Mouse (Mus musculus) brown adipose tissue, adult 24 weeks (tissue): ENCODE data around the gene Pcca. TPM values are rescaled to one million over a fixed set of nuclear protein-coding genes. Genes with fewer than 3 reads are reported as not detected.

Experiments used
- H3K27ac ChIP-seq: fragments of 200-500 bp; replicated peaks from 2 replicates; pipeline ENCODE4 v1.5.1; 2012; ENCODE audit warnings: low read depth, mild to moderate bottlenecking, low read length
- H3K4me1 ChIP-seq: fragments of 200-500 bp; 2 replicates; pipeline ENCODE4 v1.6.1; 2012; ENCODE audit warnings: low read length, mixed read lengths; ENCODE audit not compliant: control insufficient read depth, insufficient read depth, insufficient read length
- H3K4me3 ChIP-seq: fragments of 200-500 bp; 2 replicates; pipeline ENCODE4 v1.5.1; 2012; ENCODE audit warnings: low read depth, mild to moderate bottlenecking, low read length, moderate library complexity; ENCODE audit not compliant: insufficient read depth
- polyA plus RNA-seq: library from polyadenylated mRNA; stranded (reverse); fragments of >200 nt; gene quantifications from 2 replicates; pipeline ENCODE4 v1.2.4, GENCODE M21; 2012; ENCODE audit not compliant: missing spikeins, insufficient read depth, insufficient read length

Pcca gene
- polyA plus RNA-seq, 1 experiment: 349 TPM

DNA sequence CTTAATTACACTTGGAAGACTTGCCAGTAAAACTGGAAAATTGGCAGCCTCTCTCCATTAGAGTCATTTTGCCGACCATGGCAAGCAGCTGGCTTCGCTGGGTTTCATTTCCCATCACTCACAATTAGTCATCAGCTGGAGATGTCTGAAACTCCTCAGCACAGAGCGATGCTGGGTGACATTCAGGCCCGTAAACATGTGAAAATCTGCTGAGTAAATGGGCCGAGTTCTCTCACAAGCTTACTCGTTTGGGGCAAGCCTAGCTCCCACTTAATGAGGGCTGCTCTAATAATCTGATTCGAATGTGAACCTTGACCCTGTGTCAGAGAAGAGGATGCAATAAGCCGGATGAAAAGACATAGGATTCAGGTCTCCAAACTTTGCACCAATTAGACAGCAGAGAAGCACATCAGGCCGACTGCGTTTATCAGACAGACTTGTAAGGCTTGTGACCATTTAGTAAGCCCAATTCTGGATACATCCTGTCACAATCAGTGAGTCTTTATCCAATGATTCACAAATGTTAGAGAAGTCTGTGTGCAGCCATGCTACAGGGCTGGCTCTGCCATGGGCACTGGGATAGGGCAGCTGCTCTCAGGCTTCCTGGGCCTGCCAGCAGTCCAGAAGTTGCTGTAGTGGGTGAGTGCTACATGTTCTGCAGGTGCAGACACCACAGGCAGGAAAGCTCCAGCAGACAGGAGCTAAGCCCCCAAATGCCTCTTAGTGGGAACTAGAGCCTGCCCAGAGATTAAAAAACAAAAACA lies 349.9 kb downstream of the Pcca start:
- no peak overlapping the region for H3K27ac ChIP-seq

DNA sequence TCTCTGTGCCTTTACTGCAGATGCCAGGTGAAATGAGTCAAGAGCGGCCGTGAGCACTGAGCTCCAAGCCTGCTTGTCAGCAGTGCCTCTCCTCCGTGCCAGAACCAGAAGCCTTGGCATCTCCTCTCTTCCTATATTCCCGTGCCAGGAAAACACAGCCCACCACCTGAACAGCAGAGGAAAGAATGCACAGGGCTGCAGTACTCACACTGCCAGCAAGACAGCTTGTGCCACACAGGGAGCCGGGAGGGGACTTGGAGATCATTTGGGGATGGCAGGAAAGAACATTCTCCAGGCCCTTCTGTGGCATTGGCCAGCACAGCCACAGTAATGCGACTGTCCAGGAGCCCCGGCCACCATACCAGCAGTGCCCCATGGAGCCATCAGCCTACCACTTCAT lies 351.8 kb downstream of the Pcca start:
- no peak overlapping the region for H3K27ac ChIP-seq
- no peaks in the 10 kb centered on the region for H3K4me1 ChIP-seq
- no peak overlapping the region for H3K4me3 ChIP-seq

More for the DNA sequence above, 349.9 kb downstream of the Pcca start:
- H3K4me3 ChIP-seq: no peak overlapping the region
- no peaks in the 10 kb centered on the region for H3K4me1 ChIP-seq

DNA sequence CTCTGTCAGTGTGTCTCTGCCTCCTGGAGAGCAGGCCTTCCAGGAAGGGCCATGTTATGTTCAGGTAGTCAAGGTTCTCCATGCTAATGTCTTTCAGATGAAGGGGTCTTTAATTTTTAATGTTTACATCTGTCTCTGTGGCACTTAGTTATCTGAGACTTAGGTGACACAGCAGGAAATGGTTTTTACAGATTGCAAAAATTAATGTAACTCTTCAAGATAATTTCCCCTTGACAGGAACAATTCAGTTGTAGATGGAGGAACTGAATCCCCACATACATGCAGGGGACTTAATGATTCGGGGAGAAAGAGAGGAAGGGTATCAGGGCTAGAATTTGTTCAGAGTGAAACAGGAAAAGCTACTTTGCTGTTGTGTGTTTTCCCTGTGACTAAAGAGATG lies 353.2 kb downstream of the Pcca start:
- no peak overlapping the region for H3K4me3 ChIP-seq
- H3K27ac ChIP-seq: no peak overlapping the region
- H3K4me1 ChIP-seq: no peaks in the 10 kb centered on the region

DNA sequence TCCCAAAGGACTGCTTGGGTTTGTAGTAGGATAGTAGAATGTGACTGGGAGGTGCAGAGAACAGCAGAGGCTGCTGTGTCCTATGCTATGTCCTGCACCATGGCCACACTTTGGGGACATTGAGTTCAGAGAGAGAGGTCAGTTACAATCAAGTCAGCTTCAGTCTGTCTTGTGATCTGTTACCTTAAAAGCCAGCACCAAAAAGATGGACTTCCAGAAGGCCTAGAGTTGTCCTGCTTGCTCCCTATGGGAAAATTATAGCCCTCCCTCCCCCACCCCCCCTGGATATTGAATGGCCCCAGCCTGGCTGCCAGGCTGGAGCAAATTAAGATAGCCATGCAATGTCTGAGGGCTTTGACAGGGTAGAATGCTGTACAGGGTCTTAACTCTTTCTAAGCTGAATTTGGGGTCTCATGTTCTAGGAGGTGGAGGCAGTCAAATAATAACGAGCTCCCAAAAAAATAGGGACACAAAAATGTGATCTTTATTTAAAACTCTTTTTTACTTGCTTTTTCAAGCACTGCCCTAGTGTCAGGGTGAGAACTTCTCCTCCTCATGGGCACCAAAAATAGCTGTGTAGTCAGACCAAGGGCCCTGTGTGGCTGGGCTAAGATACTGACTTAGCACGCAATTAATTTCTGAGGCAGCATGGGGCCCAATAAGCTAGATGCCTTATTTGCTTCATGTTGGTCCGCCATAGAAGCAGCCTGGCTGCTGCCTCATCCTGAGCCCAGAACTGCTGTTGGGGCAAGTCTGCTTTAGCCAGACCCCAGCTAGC lies 353.8 kb downstream of the Pcca start:
- Histone ChIP-seq H3K4me3 (no peak overlapping the region), H3K27ac (no peak overlapping the region), H3K4me1 (no peaks in the 10 kb centered on the region)

DNA sequence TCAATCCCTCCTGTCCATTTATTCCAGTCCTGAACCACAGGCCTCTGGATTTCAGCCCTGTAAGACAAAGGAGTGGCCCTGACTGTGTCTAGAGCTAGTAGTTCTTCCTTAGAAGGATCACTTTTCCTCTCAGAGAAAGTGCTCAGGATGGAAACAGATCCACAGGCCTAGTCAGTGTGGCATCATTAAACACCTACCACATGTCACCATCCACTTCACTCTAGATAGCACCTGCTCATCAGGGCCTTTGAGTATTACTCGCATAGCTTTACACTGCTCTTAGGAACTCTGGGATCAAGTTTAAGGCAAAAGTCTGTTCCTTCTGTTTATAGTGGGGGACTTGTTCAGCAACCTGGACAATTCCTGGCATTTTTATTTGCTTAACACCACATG lies 354.4 kb downstream of the Pcca start:
- Histone ChIP-seq H3K4me3 (no peak overlapping the region), H3K4me1 (no peaks in the 10 kb centered on the region), H3K27ac (no peak overlapping the region)

DNA sequence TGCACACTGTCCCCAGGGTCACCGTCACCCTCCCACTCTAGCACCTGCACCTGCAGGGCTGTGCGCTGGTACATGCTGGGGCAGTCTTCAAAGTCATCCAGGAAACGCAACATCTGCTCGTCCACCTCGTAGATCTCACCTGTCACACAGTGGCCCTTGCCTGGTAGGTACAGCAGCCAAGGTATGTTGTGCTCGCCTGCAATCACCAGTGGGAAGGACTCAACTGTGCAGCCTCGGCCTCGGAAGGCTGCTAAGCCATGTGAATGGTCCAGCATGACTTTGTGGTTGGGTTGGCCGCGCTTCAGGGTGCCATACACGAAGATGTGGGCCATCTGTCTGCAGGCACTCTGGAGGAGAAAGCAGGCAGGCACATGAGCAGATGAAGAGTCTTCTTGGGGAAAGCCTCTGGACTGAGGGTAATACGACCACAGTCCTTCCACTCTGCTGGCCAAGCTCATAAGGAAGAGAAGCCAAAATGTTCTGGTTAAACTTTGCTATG lies 357.4 kb downstream of the Pcca start:
- no peak overlapping the region for H3K27ac ChIP-seq
- peaks cover 2% of the 10 kb centered on the region; the same call in 1 of the 2 replicates for H3K4me1 ChIP-seq
- H3K4me3 ChIP-seq: no peak overlapping the region

DNA sequence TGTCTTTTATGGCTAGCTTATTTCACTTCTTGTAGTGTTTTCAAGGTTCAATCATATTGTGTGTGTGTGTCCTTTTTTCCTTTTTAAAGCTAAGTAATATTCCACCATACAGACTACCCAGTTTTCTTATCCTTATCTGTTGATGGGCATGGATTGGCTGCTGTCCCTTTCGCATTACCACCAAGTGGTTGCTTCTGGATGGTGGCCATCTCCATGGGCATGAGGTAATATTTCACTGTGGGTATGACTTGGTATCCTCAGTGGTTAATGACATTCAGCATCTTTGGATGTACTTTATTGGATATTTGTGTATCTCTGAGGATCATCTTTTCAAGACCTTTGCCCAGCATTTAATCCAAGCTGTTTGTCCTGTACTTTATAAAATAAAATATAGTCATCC lies 362.0 kb downstream of the Pcca start:
- H3K4me1 ChIP-seq: peaks cover 2% of the 10 kb centered on the region; the same call in 1 of the 2 replicates
- H3K27ac ChIP-seq: no peak overlapping the region
- H3K4me3 ChIP-seq: no peak overlapping the region

DNA sequence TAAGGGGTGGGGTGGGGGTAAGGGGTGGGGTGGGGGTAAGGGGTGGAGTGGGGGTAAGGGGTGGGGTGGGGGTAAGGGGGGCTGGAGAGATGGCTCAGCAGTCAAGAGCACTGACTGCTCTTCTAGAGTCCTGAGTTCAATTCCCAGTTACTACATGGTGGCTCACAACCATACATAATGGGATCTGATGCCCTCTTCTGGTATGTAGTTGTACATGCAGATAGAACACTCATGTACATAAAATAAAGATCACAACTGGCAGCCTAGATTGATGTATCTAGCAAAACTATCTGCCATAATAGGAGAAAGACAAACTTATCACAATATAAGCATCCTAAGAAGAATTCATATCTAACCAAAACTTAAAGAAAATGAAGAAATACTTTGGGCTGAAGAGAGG lies 364.4 kb downstream of the Pcca start:
- Histone ChIP-seq H3K27ac (no peak overlapping the region), H3K4me1 (peaks cover 4% of the 10 kb centered on the region), H3K4me3 (no peak overlapping the region)

DNA sequence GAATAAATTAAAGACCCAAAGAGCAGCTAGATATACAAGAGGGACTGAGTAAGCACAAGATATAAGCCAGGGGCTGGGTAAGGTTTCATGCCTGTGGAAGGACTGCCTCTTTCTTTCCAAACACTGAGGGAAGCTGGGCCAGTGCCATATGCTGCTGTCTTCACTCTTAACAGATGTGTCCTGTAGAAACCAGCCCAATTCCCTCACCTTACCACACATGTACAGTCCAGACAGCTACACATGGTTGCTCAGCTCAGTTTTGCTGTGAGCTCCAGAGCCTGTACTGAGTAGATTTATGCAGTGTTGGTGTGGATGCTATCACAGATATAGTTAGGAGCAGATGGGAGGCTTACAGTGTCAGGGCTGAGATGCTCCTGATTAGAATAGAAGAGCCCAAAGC lies 366.6 kb downstream of the Pcca start:
- H3K27ac ChIP-seq: no peak overlapping the region
- no peak overlapping the region for H3K4me3 ChIP-seq

DNA sequence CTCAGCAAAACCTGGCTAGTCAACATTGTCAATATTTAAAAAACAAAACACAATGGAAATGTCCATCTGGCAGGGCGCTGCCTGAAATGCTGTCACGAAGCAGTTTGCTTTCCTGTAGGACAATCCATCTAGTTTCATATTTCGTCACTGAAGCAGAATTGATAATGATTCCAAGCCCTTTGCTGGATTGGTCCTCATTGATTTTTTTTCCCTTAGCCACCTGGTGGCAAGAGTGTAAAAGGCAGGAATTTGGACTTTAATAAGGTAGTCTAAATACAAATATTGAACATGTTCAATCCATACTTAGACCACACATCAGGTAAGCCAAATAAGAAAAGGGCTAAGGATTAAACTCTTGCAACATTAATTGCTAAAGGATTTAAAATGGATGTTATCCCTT lies 367.1 kb downstream of the Pcca start:
- Histone ChIP-seq H3K4me3 (no peak overlapping the region), H3K27ac (no peak overlapping the region), H3K4me1 (peaks cover 2% of the 10 kb centered on the region; the same call in 1 of the 2 replicates)

More for the DNA sequence above, 366.6 kb downstream of the Pcca start:
- peaks cover 2% of the 10 kb centered on the region; the same call in 1 of the 2 replicates for H3K4me1 ChIP-seq

DNA sequence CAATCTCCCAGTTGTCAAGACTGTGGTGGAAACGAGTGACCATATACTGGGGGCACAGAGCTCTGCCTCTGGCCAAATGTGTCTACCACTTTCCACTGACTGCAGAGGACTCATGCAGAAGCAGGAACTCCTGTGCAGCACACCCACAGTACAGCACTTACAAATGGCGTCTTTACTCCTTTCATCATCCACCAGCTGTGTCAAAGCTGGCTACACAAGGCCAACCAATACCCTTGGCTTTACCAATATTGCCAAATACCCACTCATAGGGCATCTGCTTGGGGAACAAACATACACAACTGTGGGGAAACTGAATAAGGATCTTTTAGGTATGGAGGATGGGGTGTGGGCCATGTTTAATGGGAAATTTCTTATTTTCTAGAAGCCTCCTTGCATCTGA lies 367.6 kb downstream of the Pcca start:
- Histone ChIP-seq H3K27ac (no peak overlapping the region), H3K4me1 (peaks cover 2% of the 10 kb centered on the region; the same call in 1 of the 2 replicates), H3K4me3 (no peak overlapping the region)

DNA sequence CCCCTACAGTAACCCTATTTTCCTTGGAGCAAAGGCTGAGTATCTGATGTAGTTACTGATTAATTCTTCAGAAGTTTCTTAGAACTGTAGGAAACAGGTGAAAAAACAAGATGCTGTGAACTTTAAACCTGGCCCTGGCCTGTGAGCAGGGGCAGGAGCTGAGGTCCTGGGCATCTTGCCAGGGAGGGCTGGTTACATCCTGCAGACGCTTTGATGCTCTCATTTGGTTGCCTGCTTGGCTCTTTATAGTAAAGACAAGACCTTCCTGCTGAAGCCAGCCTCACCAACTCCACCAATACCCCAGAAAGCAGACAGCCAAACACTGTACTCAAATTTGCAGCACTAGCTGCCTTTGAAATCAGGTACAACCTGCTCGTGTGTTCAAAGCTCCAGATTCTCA lies 368.0 kb downstream of the Pcca start:
- peaks cover 2% of the 10 kb centered on the region; the same call in 1 of the 2 replicates for H3K4me1 ChIP-seq
- no peak overlapping the region for H3K4me3 ChIP-seq
- H3K27ac ChIP-seq: no peak overlapping the region

DNA sequence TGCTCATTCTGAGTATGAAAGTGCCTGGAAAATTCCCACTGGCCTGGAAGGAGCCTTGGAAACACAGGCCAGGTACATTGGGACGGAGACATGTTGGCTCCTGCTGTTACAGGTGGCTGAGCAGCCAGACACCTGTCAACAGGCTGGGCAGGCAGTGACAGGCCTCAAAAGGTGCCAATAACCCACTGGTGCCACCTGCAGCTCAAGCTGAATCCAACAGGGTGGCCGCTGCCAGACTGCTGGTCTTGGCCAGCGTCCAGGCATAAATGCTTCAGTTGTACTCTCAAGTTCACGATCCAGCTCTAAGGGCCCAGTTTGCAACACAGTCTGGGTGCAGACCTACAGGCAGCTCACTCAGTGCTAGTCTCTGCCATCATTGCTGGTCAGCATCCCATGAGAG lies 368.8 kb downstream of the Pcca start:
- H3K4me1 ChIP-seq: peaks cover 2% of the 10 kb centered on the region; the same call in 1 of the 2 replicates
- H3K27ac ChIP-seq: no peak overlapping the region
- H3K4me3 ChIP-seq: no peak overlapping the region

DNA sequence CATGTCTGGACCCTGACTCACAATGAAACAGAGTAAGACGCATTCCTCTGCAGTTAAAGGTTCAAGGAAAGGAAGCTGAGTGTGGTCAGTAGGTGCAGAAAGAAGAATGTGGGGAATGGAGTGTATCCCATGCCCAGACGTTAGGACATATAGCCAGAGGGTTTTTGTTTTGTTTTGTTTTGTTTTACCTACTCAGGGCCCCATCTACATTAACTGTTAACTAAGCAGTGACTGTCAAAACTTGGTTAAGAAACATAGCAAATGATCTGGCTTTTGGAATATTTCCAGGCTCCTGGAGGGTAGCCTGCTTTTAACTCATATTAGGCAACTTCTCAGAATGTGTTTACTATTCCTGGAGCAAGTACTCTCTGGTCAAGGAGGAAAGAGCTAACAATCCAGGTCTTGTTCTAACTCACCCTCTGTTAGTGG lies 369.8 kb downstream of the Pcca start:
- Histone ChIP-seq H3K27ac (no peak overlapping the region), H3K4me1 (peaks cover 2% of the 10 kb centered on the region; the same call in 1 of the 2 replicates)

DNA sequence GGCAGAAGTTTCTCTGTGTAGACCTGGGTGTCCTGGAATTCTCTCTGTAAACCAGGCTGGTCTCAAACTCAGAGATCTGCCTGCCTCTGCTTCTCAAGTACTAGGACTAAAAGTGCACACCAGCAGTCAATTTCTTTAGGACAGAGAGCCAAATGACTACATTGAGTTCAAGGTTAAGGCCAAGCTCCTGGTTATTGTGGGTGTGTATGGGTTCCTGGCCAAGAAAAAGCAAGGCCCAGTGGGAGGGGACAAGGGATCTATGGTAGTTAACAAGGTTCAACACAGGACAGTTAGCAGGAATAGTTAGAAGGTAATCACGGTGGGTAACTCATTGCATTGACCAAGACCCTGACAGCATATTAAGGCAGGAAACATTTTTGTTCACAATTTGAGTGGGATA lies 370.9 kb downstream of the Pcca start:
- peaks cover 2% of the 10 kb centered on the region; the same call in 1 of the 2 replicates for H3K4me1 ChIP-seq
- H3K4me3 ChIP-seq: no peak overlapping the region
- no peak overlapping the region for H3K27ac ChIP-seq

More for the DNA sequence above, 369.8 kb downstream of the Pcca start:
- H3K4me3 ChIP-seq: no peak overlapping the region
